Mouse (Mus musculus) ES-E14 (cell line): ENCODE results near the gene Artn. TPM values are rescaled to one million over a fixed set of nuclear protein-coding genes. Genes with fewer than 3 reads are reported as not detected.

Experiments used
- DNase-seq: peaks from one replicate; pipeline ENCODE4 v3.0.0-alpha.2; 2013; ENCODE audit warnings: low read depth, low spot score
- H3K27ac ChIP-seq: 2 replicates; pipeline ENCODE4 v1.5.1; 2012; ENCODE audit warnings: low read depth, mild to moderate bottlenecking, low read length, moderate library complexity, mixed read lengths; ENCODE audit not compliant: poor library complexity, insufficient read depth, severe bottlenecking
- H3K36me3 ChIP-seq: 2 replicates; pipeline ENCODE4 v1.6.1; 2012; ENCODE audit warnings: mild to moderate bottlenecking, low read length, moderate library complexity, mixed read lengths; ENCODE audit not compliant: control insufficient read depth, poor library complexity, insufficient read depth, severe bottlenecking
- H3K4me1 ChIP-seq, 2 experiments: fragments of 150-350 bp in 1 of 2; sonication (generic) in 1 of 2; 2 replicates each; pipeline ENCODE4 v1.6.1; 2012; ENCODE audit warnings: low read length in 2 of 2, mild to moderate bottlenecking in 1 of 2, mixed read lengths in 1 of 2; ENCODE audit not compliant: control insufficient read depth in 2 of 2, insufficient read depth in 2 of 2, poor library complexity in 1 of 2
- H3K4me3 ChIP-seq, 2 experiments: fragments of 150-350 bp in 1 of 2; sonication (generic) in 1 of 2; 2 replicates each; pipeline ENCODE4 v1.5.1; 2012; ENCODE audit warnings: low read length in 2 of 2, low read depth in 1 of 2, mild to moderate bottlenecking in 1 of 2, mixed read lengths in 1 of 2; ENCODE audit not compliant: insufficient read depth in 1 of 2, poor library complexity in 1 of 2, severe bottlenecking in 1 of 2
- H3K9ac ChIP-seq: 2 replicates; pipeline ENCODE4 v1.6.1; 2012; ENCODE audit warnings: low read depth, mild to moderate bottlenecking, low read length, mixed read lengths; ENCODE audit not compliant: poor library complexity, insufficient read depth, severe bottlenecking
- H3K9me3 ChIP-seq: fragments of 150-350 bp; sonication (generic); 2 replicates; pipeline ENCODE4 v1.6.1; 2012; ENCODE audit warnings: low read depth, mild to moderate bottlenecking, low read length; ENCODE audit not compliant: control insufficient read depth, insufficient read depth
- CHD2 ChIP-seq: IDR thresholded peaks from 2 replicates; pipeline ENCODE4 v1.6.1; 2014; ENCODE audit warnings: mild to moderate bottlenecking, low read depth, low read length, inconsistent platforms
- HCFC1 ChIP-seq: IDR thresholded peaks from 2 replicates; pipeline ENCODE4 v1.6.1; 2012; ENCODE audit warnings: low read length, inconsistent platforms, borderline replicate concordance; ENCODE audit not compliant: insufficient read depth
- MAFK ChIP-seq: IDR thresholded peaks from 2 replicates; pipeline ENCODE4 v1.6.1; 2014; ENCODE audit warnings: mild to moderate bottlenecking, low read depth, low read length, inconsistent platforms; ENCODE audit not compliant: insufficient read depth
- ZC3H11A ChIP-seq: IDR thresholded peaks from 2 replicates; pipeline ENCODE4 v1.6.1; 2012; ENCODE audit warnings: low read depth, mild to moderate bottlenecking, inconsistent platforms, low read length, borderline replicate concordance
- ZNF384 ChIP-seq: IDR thresholded peaks from 2 replicates; pipeline ENCODE4 v1.6.1; 2012; ENCODE audit warnings: low read depth, low read length, inconsistent platforms
- in situ Hi-C, 2 experiments: fragments of 600-800 bp; cut with MboI; formaldehyde crosslinking; loops; one replicate each; pipeline ENCODE4 v1.15.1; 2025; ENCODE audit warnings: low sequenced_read_pairs in 2 of 2, inconsistent platforms in 1 of 2; ENCODE audit not compliant: unreplicated experiment in 2 of 2
- total RNA-seq: library from RNA; depleted of rRNA; stranded (reverse); fragments of 300-350 nt; gene quantifications from 2 replicates; pipeline ENCODE4 v1.2.3, GENCODE M21; 2012; rRNA removed

Gene Artn
- 0.94 and 1.8 TPM in 2 replicates for total RNA-seq

DNA sequence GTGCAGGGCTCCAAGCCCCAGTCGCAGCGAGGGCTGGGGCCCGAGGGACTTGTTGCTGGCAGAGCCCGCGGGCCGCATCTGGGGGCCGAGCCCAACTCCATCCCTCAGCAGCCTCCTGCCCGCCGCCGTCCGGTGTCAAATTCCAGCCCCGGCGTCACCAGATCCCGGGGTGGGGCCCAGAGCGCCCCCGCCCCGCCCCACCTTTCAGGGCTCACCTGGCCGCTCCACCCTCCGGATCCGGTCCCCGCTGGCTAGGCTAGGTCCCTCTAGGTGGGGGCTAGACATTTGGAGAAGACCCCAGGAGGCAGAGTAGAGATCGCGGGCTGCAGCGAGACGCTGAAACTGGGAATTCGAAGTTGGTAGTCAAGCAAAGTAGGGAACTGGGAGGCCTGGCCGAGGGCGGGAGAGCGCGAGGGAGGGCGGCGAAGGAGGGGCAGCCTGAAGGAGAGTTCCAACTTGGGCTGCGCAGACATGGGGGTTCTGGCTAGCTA, at the start of gene Artn:
Artn (minus strand) TSS at position 373 of the 491 bp plus-strand sequence.
- Histone ChIP-seq H3K36me3 (peaks cover 9% of the 10 kb centered on the region; the same call in 1 of the 2 replicates), H3K27ac (no peak within 1 kb of the TSS; the same call in 1 of the 2 replicates), H3K9ac (peak within 1 kb of the TSS; percentile 78), H3K4me3 (peak within 1 kb of the TSS; percentile 72 to 75), H3K4me1 (peaks cover 0 to 2% of the 10 kb centered on the region in 2 experiments; a peak in 1 of 4 replicates), H3K9me3 (no peaks in the 10 kb centered on the region)
- in situ Hi-C loops, result no loop called here
- no peak for TF ChIP-seq HCFC1
- TF ChIP-seq ZC3H11A, result no peak
- no peak for DNase-seq

GRCm38 (mm10) chr4:117979181-117979580, 49.6 kb upstream of the Artn start:
- in situ Hi-C loops, result no loop called here
- no peak overlapping the region for H3K9ac ChIP-seq
- H3K4me1 ChIP-seq, result peaks cover 0 to 8% of the 10 kb centered on the region in 2 experiments; a peak in 1 of 4 replicates
- H3K4me3 ChIP-seq, result no peak overlapping the region
- H3K27ac ChIP-seq, result no peak overlapping the region
- H3K36me3 ChIP-seq, result no peaks in the 10 kb centered on the region; the same call in 1 of the 2 replicates
- TF ChIP-seq CHD2 (no peak), MAFK (no peak), ZNF384 (no peak), HCFC1 (no peak), ZC3H11A (no peak)
- no peaks in the 10 kb centered on the region for H3K9me3 ChIP-seq
- DNase-seq, result no peak

DNA sequence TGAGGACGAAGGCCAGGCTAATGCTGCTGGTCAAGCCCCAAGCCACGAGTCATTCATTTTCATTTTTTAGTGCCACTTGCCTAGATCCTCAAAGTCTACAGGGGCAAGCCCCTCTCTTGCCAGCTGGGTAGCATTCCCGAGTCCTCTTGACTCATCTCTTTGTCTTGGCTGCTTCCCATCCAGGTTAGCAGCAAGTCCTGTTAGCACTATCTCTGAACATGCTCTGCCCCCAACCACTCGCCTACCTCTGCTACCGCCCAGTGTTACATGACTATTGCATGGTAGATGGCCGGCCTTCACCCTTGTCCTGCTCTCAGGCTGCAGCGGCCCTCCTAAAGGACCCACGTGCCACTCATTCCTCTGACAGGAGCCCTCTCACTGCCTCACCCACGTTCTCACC, 48.7 kb upstream of the Artn start:
- H3K9ac ChIP-seq, result no peak overlapping the region
- in situ Hi-C loops, result no loop called here
- no peak overlapping the region for H3K4me3 ChIP-seq
- no peak for TF ChIP-seq ZNF384
- no peak for TF ChIP-seq ZC3H11A
- TF ChIP-seq MAFK, result no peak
- no peak for TF ChIP-seq HCFC1
- no peak for TF ChIP-seq CHD2
- no peaks in the 10 kb centered on the region for H3K9me3 ChIP-seq
- H3K36me3 ChIP-seq, result no peaks in the 10 kb centered on the region; the same call in 1 of the 2 replicates
- DNase-seq, result no peak
- no peak overlapping the region for H3K27ac ChIP-seq
- H3K4me1 ChIP-seq, result peaks cover 0 to 10% of the 10 kb centered on the region in 2 experiments; a peak in 1 of 4 replicates

DNA sequence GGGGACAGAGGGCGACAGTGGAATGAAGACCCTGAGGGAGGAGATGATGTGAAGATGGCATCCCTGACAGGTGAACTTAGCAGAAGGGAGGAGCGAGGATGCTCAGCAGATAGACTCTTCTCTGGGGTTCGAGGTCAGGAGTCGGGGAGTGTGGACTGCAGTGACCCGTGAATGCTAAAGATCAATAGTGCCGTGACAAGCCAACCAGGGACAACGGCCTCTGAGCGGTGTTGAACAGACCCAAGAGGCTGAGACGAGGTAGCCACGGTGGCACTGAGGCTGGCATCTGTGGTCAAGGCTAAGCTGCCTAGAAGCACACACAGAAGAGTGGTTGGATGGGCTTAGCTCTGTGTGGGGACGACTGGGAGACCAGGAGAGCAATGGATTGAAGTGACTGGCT, 48.3 kb upstream of the Artn start:
- no peak for TF ChIP-seq CHD2
- TF ChIP-seq ZNF384, result no peak
- TF ChIP-seq HCFC1, result no peak
- TF ChIP-seq MAFK, result no peak
- TF ChIP-seq ZC3H11A, result no peak
- in situ Hi-C loops, result no loop called here
- H3K9ac ChIP-seq, result no peak overlapping the region

DNA sequence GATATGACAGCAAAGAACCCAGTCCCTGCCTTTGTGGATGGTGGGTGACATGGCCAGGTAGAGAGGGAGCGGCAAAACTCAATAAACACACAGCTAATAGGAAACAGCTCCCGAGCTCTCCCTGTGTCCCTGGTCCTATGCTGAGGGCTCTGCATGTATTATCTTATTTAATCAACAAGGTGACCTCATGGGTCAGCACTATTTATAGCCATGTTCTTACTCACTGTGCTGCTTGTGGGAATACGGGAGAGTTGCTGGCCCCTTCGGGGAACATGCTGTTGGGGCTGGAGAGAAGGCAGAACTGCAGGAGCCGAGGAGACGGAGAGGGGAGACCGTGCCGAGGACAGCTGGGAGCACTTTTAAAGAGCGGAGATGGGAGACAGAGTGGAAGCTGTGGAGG, 47.8 kb upstream of the Artn start:
- Histone ChIP-seq H3K36me3 (no peaks in the 10 kb centered on the region; the same call in 1 of the 2 replicates), H3K27ac (no peak overlapping the region), H3K9ac (no peak overlapping the region), H3K4me1 (peaks cover 2 to 17% of the 10 kb centered on the region in 2 experiments; a peak in 2 of 4 replicates), H3K4me3 (no peak overlapping the region), H3K9me3 (no peaks in the 10 kb centered on the region)
- TF ChIP-seq HCFC1, result no peak
- no peak for TF ChIP-seq MAFK
- no peak for TF ChIP-seq ZNF384
- TF ChIP-seq CHD2, result no peak
- no peak for TF ChIP-seq ZC3H11A
- DNase-seq, result no peak
- in situ Hi-C loops, result no loop called here

More for the DNA sequence above, 48.3 kb upstream of the Artn start:
- Histone ChIP-seq H3K4me1 (peaks cover 2 to 14% of the 10 kb centered on the region in 2 experiments; a peak in 2 of 4 replicates), H3K36me3 (no peaks in the 10 kb centered on the region; the same call in 1 of the 2 replicates), H3K9me3 (no peaks in the 10 kb centered on the region), H3K4me3 (no peak overlapping the region), H3K27ac (no peak overlapping the region)
- DNase-seq, result no peak
